In genomic region chr10:43378732-43379644, GRCm38 (mm10) we compare ENCODE assay signal across 12 mouse cellular contexts.
DNase-seq lines count a peak whose midpoint lies in the region; ATAC-seq lines count a peak whose summit lies in the region.
"Had no signal": no experiment of that assay in that cellular context is flagged by ENCODE, and none has a peak within 500 bp of the region (broad histone marks: within the 10 kb centered on the region; RNA-seq: fewer than 3 reads in every experiment).

No protein-coding gene starts in this region.

- no peak for DNase-seq in heart, postnatal 14 days
- DNase-seq in MN1 (ENCODE audit: low spot score): peak; percentile 79
- DNase-seq in kidney, adult 11 months: peak; percentile 75
- DNase-seq in kidney, postnatal 25 days: peak; percentile 71 to 85
- no peak for DNase-seq in layer of hippocampus, postnatal 36 days
- DNase-seq in urinary bladder, postnatal 25 days (ENCODE audit: low spot score): no peak

- no peaks in the 10 kb centered on the region for H3K36me3 ChIP-seq in heart, embryonic 13.5 days
- H3K36me3 ChIP-seq in midbrain, embryonic 16.5 days (ENCODE audit: control insufficient read depth, insufficient read depth, low read length): no peaks in the 10 kb centered on the region
- H3K36me3 ChIP-seq: embryonic facial prominence, embryonic 13.5 days; hindbrain, embryonic 12.5 days; liver, embryonic 13.5 days had no signal

- ATAC-seq in heart, embryonic 13.5 days (ENCODE audit: extremely low read depth, insufficient number of reproducible peaks, low FRiP score, low TSS enrichment): no peak
- no peak for ATAC-seq in midbrain, embryonic 16.5 days

- H3K27me3 ChIP-seq in heart, embryonic 13.5 days (replicated peaks): no peaks in the 10 kb centered on the region
- no peaks in the 10 kb centered on the region for H3K27me3 ChIP-seq in midbrain, embryonic 16.5 days (ENCODE audit: control insufficient read depth, insufficient read depth, low read depth, low read length)
- H3K27me3 ChIP-seq: embryonic facial prominence, embryonic 13.5 days; hindbrain, embryonic 12.5 days; liver, embryonic 13.5 days; Patski had no signal

- WGBS in heart, embryonic 13.5 days: 60% methylated on average over 15 of the region's 15 CpGs
- WGBS in midbrain, embryonic 16.5 days: 80% methylated on average over 15 of the region's 15 CpGs

- H3K9me3 ChIP-seq in heart, embryonic 13.5 days: no peaks in the 10 kb centered on the region
- H3K9me3 ChIP-seq in midbrain, embryonic 16.5 days (replicated peaks; ENCODE audit: control insufficient read depth, low read length, poor library complexity, severe bottlenecking): no peaks in the 10 kb centered on the region
- H3K9me3 ChIP-seq: embryonic facial prominence, embryonic 13.5 days; hindbrain, embryonic 12.5 days; liver, embryonic 13.5 days had no signal

- H3K9ac ChIP-seq in heart, embryonic 13.5 days: no peak overlapping the region
- H3K9ac ChIP-seq in midbrain, embryonic 16.5 days (ENCODE audit: low read depth, low read length): no peak overlapping the region
- H3K9ac ChIP-seq: embryonic facial prominence, embryonic 13.5 days; hindbrain, embryonic 12.5 days; liver, embryonic 13.5 days had no signal

- 0 out of 2 replicates have a peak, but pooled peaks cover 5% of the 10 kb centered on the region for H3K4me1 ChIP-seq in heart, embryonic 13.5 days
- H3K4me1 ChIP-seq in midbrain, embryonic 16.5 days (ENCODE audit: control insufficient read depth, insufficient read depth, low read length): no peaks in the 10 kb centered on the region
- H3K4me1 ChIP-seq: embryonic facial prominence, embryonic 13.5 days had no signal

- H3K27ac ChIP-seq in heart, embryonic 13.5 days (replicated peaks): peak overlapping the region; percentile 31; the same call in 1 of the 2 replicates
- H3K27ac ChIP-seq in midbrain, embryonic 16.5 days (ENCODE audit: low read length): no peak overlapping the region
- H3K27ac ChIP-seq: embryonic facial prominence, embryonic 13.5 days; hindbrain, embryonic 12.5 days; liver, embryonic 13.5 days had no signal

- intact Hi-C loops in heart, postnatal 14 days (cut with DNase I): loop anchor here (5.0 to 10.0 kb wide), 2 partner anchors 157 to 374 kb away; partner anchors contain the start of gene Pdss2

- H3K4me3 ChIP-seq in heart, embryonic 13.5 days: no peak overlapping the region
- no peak overlapping the region for H3K4me3 ChIP-seq in midbrain, embryonic 16.5 days (ENCODE audit: low read depth, low read length)
- H3K4me3 ChIP-seq: embryonic facial prominence, embryonic 13.5 days; hindbrain, embryonic 12.5 days; liver, embryonic 13.5 days had no signal

- H3K4me2 ChIP-seq in heart, embryonic 13.5 days: no peak overlapping the region; the same call in 1 of the 2 replicates
- H3K4me2 ChIP-seq in midbrain, embryonic 16.5 days (ENCODE audit: low read length): no peak overlapping the region
- H3K4me2 ChIP-seq: embryonic facial prominence, embryonic 13.5 days; hindbrain, embryonic 12.5 days; liver, embryonic 13.5 days had no signal

Comparison
In these comparisons a context has a peak if more than half of its experiments do, and no peak if none do; other contexts are left out.
1. DNase-seq: peak in MN1 (single experiment), kidney, adult 11 months (single experiment) and kidney, postnatal 25 days (2 of 2); none in heart, postnatal 14 days (0 of 2), layer of hippocampus, postnatal 36 days (0 of 2) and urinary bladder, postnatal 25 days (single experiment).